Mouse (Mus musculus): ENCODE measurements around the gene Lman2.

Gene Lman2

GRCm38 (mm10) chr13:55327169-55327568 is 35.4 kb downstream of the Lman2 start:
- no peak for DNase-seq (ENCODE audit: low read depth)

GRCm38 (mm10) chr13:55325596-55325995 is 37.0 kb downstream of the Lman2 start:
- no peak for DNase-seq (ENCODE audit: low read depth)

DNA sequence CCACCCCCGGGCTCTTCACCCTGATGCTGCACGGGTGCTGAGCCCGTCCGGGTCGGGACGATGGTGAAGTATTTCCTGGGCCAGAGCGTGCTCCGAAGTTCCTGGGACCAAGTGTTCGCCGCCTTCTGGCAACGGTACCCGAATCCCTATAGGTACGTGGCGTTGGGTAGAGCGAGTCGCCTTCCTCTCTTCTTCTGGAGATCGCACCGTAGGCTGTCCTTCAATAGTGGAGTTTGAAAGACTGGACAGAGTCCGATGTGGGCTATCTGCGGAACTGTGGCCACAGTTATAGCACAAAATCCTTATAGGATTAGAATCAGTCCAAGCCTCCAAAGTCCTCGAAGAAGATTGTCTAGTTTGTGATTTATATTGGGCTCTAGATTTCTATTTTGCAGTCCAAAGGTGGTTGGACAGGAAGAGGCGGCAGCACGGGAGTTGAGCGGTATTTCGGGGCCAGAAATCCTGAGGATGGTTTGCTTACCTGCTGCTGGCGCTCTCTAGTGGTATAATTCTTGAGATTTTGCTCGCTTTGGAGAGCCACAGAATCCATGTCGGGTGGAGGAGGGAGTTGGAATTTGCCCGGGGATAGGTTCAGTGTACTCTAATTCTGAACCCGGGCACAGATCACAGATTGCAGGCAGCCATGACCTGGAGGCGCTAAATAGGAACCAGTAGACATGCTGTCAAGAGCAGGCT is 40.3 kb downstream of the Lman2 start:
- peak; percentile 48 for DNase-seq (ENCODE audit: low read depth)

- DNase-seq (ENCODE audit: low read depth) = peak; percentile 78
These were observed 41.0 kb downstream of the Lman2 start, which contains the start of gene Rab24 for GRCm38 (mm10) chr13:55321434-55322129. Rab24 (minus strand) TSS chr13:55321946.

- no peak for DNase-seq (ENCODE audit: low read depth)
These were observed 42.6 kb downstream of the Lman2 start, which contains the start of gene Prelid1 for GRCm38 (mm10) chr13:55319931-55320533. Prelid1 (plus strand) TSS chr13:55320500.

- no peak for DNase-seq (ENCODE audit: low read depth)
These were observed 44.2 kb downstream of the Lman2 start for GRCm38 (mm10) chr13:55318351-55318750.

GRCm38 (mm10) chr13:55314891-55315412 is 47.6 kb downstream of the Lman2 start:
- no peak for DNase-seq (ENCODE audit: low read depth)

DNA sequence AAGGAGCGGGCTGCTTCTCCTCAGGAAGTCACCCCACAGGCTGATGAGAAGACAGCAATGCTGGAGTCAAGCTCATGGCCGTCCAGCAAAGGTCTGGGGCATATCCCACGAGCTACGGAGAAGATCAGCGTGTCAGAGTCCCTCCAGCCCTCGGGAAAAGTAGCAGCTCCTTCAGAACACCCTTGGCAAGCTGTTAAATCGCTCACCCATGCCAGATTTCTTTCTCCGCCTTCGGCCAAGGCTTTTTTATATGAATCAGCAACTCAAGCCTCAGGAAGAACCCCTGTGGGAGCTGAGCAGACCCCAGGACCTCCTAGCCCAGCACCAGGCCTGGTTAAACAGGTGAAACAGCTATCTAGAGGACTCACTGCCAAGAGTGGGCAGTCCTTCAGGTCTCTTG is 49.5 kb downstream of the Lman2 start:
- no peak for DNase-seq (ENCODE audit: low read depth)

GRCm38 (mm10) chr13:55312028-55312630 is 50.5 kb downstream of the Lman2 start:
- no peak for DNase-seq (ENCODE audit: low read depth)

GRCm38 (mm10) chr13:55300913-55301312 is 61.7 kb downstream of the Lman2 start:
- DNase-seq (ENCODE audit: low read depth) = no peak

DNA sequence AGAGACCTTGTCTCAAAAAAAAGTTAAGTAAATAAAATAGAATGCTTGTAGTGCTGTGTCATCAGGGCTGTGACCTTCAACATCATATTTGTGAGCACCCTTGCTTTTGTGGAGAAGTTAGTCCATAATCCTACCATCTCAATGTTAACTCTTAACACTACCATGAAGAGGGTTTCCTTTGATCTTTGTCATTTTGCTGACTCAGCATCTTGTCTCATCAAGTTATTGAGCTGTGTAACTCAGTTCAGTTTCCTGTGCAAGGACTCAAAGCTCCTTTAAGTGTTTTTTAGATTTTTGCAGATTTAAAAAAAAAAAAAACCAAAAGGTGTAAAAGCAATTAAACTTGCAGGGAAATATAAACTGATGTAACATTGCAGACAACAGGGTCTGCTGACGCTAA is 65.8 kb downstream of the Lman2 start:
- DNase-seq (ENCODE audit: low read depth) = no peak

All from c-Kit-positive CD71-positive TER-119-negative erythroid progenitor cells, embryonic 14.5 days (primary cell).